Mouse (Mus musculus) WW6 (cell line): ENCODE data around the gene Nav2.
A peak's percentile ranks its signal among the peaks of the same experiment; 100 is the strongest.

Experiments
- DNase-seq: peaks from one replicate; pipeline ENCODE4 v3.0.0-alpha.2; 2013; ENCODE audit warnings: low read depth, low spot score

Gene Nav2

GRCm38 (mm10) chr7:49396202-49396601 is 487.7 kb downstream of the Nav2 start:
- no peak for DNase-seq

- DNase-seq, result no peak
Measured at GRCm38 (mm10) chr7:49397441-49398003, 489.0 kb downstream of the Nav2 start.

- no peak for DNase-seq
Measured at GRCm38 (mm10) chr7:49398020-49398516, 489.6 kb downstream of the Nav2 start.

GRCm38 (mm10) chr7:49399314-49399713 is 490.8 kb downstream of the Nav2 start:
- DNase-seq, result peak; percentile 31

- no peak for DNase-seq
Measured at GRCm38 (mm10) chr7:49400463-49400862, 491.9 kb downstream of the Nav2 start.

- no peak for DNase-seq
Measured at GRCm38 (mm10) chr7:49402526-49402925, 494.0 kb downstream of the Nav2 start.

- DNase-seq, result no peak
Measured at GRCm38 (mm10) chr7:49407688-49408087, 499.2 kb downstream of the Nav2 start.

- DNase-seq, result no peak
Measured at GRCm38 (mm10) chr7:49408625-49409024, 500.1 kb downstream of the Nav2 start.

- no peak for DNase-seq
Measured at GRCm38 (mm10) chr7:49409265-49409664, 500.7 kb downstream of the Nav2 start.

GRCm38 (mm10) chr7:49410188-49410587 is 501.7 kb downstream of the Nav2 start:
- DNase-seq, result no peak

GRCm38 (mm10) chr7:49410892-49411291 is 502.4 kb downstream of the Nav2 start:
- DNase-seq, result no peak

- DNase-seq, result no peak
Measured at GRCm38 (mm10) chr7:49411803-49412202, 503.3 kb downstream of the Nav2 start.

- DNase-seq, result no peak
Measured at GRCm38 (mm10) chr7:49415131-49415530, 506.6 kb downstream of the Nav2 start.

GRCm38 (mm10) chr7:49415716-49416115 is 507.2 kb downstream of the Nav2 start:
- DNase-seq, result no peak

GRCm38 (mm10) chr7:49418841-49419240 is 510.3 kb downstream of the Nav2 start:
- DNase-seq, result no peak

- DNase-seq, result no peak
Measured at GRCm38 (mm10) chr7:49420139-49420802, 511.8 kb downstream of the Nav2 start.

- no peak for DNase-seq
Measured at GRCm38 (mm10) chr7:49421261-49421660, 512.7 kb downstream of the Nav2 start.

- no peak for DNase-seq
Measured at GRCm38 (mm10) chr7:49423943-49424342, 515.4 kb downstream of the Nav2 start.

GRCm38 (mm10) chr7:49426060-49426459 is 517.5 kb downstream of the Nav2 start:
- DNase-seq, result no peak

GRCm38 (mm10) chr7:49427843-49428242 is 519.3 kb downstream of the Nav2 start:
- DNase-seq, result no peak

GRCm38 (mm10) chr7:49428947-49429346 is 520.4 kb downstream of the Nav2 start:
- no peak for DNase-seq

GRCm38 (mm10) chr7:49430808-49431207 is 522.3 kb downstream of the Nav2 start:
- DNase-seq, result no peak

- DNase-seq, result no peak
Measured at GRCm38 (mm10) chr7:49433945-49434344, 525.4 kb downstream of the Nav2 start.
